Mouse (Mus musculus): Measurements from ENCODE around the gene Cacul1. TPM values are rescaled to one million over a fixed set of nuclear protein-coding genes. Genes with fewer than 3 reads are reported as not detected.

Cacul1 gene
- polyA plus RNA-seq, 1 experiment from 2014 or later = 12.5 TPM

GRCm38 (mm10) chr19:60489566-60489965, 91.3 kb downstream of the Cacul1 start:
- TF ChIP-seq EP300 (IDR thresholded peaks at IDR 0.05) = no peak
- no peak for TF ChIP-seq CTCF (IDR thresholded peaks at IDR 0.05)
- 86% methylated on average over 1 of the region's 1 CpGs for WGBS
- Histone ChIP-seq H3K4me1 (ENCODE audit: insufficient read depth, low read depth, low read length) (no peaks in the 10 kb centered on the region), H3K9ac (replicated peaks; ENCODE audit: low read depth) (no peak overlapping the region), H3K36me3 (ENCODE audit: insufficient read depth, low read length) (no peaks in the 10 kb centered on the region), H3K4me3 (ENCODE audit: low read depth, low read length) (no peak overlapping the region), H3K27ac (ENCODE audit: low read length) (no peak overlapping the region), H3K4me2 (replicated peaks; ENCODE audit: low read depth, low read length) (no peak overlapping the region), H3K9me3 (ENCODE audit: low read length) (no peaks in the 10 kb centered on the region), H3K27me3 (replicated peaks; ENCODE audit: insufficient read depth, low read length) (no peaks in the 10 kb centered on the region)
- ATAC-seq = no peak
- DNase-seq (ENCODE audit: low spot score) = no peak

GRCm38 (mm10) chr19:60485261-60485660, 95.6 kb downstream of the Cacul1 start:
- no peaks in the 10 kb centered on the region for H3K4me1 ChIP-seq (ENCODE audit: insufficient read depth, low read depth, low read length)
- H3K27me3 ChIP-seq (replicated peaks; ENCODE audit: insufficient read depth, low read length) = no peaks in the 10 kb centered on the region
- H3K4me2 ChIP-seq (replicated peaks; ENCODE audit: low read depth, low read length) = no peak overlapping the region
- no peak overlapping the region for H3K4me3 ChIP-seq (ENCODE audit: low read depth, low read length)
- no peak for DNase-seq (ENCODE audit: low spot score)
- H3K36me3 ChIP-seq (ENCODE audit: insufficient read depth, low read length) = no peaks in the 10 kb centered on the region
- no peak for TF ChIP-seq CTCF (IDR thresholded peaks at IDR 0.05)
- TF ChIP-seq EP300 (IDR thresholded peaks at IDR 0.05) = no peak
- no peaks in the 10 kb centered on the region for H3K9me3 ChIP-seq (ENCODE audit: low read length)
- no peak overlapping the region for H3K9ac ChIP-seq (replicated peaks; ENCODE audit: low read depth)
- H3K27ac ChIP-seq (ENCODE audit: low read length) = no peak overlapping the region
- ATAC-seq = no peak

- no peak overlapping the region for H3K27ac ChIP-seq (ENCODE audit: low read length)
- no peaks in the 10 kb centered on the region for H3K27me3 ChIP-seq (replicated peaks; ENCODE audit: insufficient read depth, low read length)
- no peaks in the 10 kb centered on the region for H3K9me3 ChIP-seq (ENCODE audit: low read length)
- H3K36me3 ChIP-seq (ENCODE audit: insufficient read depth, low read length) = no peaks in the 10 kb centered on the region
- TF ChIP-seq EP300 (IDR thresholded peaks at IDR 0.05) = no peak
- no peak for TF ChIP-seq CTCF (IDR thresholded peaks at IDR 0.05)
- DNase-seq (ENCODE audit: low spot score) (no peak), ATAC-seq (no peak)
- no peak overlapping the region for H3K4me3 ChIP-seq (ENCODE audit: low read depth, low read length)
- WGBS = 22% methylated on average over 1 of the region's 1 CpGs
- H3K4me2 ChIP-seq (replicated peaks; ENCODE audit: low read depth, low read length) = no peak overlapping the region
- no peaks in the 10 kb centered on the region for H3K4me1 ChIP-seq (ENCODE audit: insufficient read depth, low read depth, low read length)
- H3K9ac ChIP-seq (replicated peaks; ENCODE audit: low read depth) = no peak overlapping the region
Measured at GRCm38 (mm10) chr19:60478859-60479258, 102.0 kb downstream of the Cacul1 start.

- no peak for DNase-seq (ENCODE audit: low spot score)
- H3K4me1 ChIP-seq (ENCODE audit: insufficient read depth, low read depth, low read length) = no peaks in the 10 kb centered on the region
- no peak overlapping the region for H3K4me3 ChIP-seq (ENCODE audit: low read depth, low read length)
- ATAC-seq = no peak
- TF ChIP-seq EP300 (IDR thresholded peaks at IDR 0.05) = no peak
- no peak for TF ChIP-seq CTCF (IDR thresholded peaks at IDR 0.05)
- H3K9me3 ChIP-seq (ENCODE audit: low read length) = no peaks in the 10 kb centered on the region
- H3K9ac ChIP-seq (replicated peaks; ENCODE audit: low read depth) = no peak overlapping the region
- no peak overlapping the region for H3K27ac ChIP-seq (ENCODE audit: low read length)
- no peaks in the 10 kb centered on the region for H3K27me3 ChIP-seq (replicated peaks; ENCODE audit: insufficient read depth, low read length)
- H3K36me3 ChIP-seq (ENCODE audit: insufficient read depth, low read length) = no peaks in the 10 kb centered on the region
- H3K4me2 ChIP-seq (replicated peaks; ENCODE audit: low read depth, low read length) = no peak overlapping the region
- 41% methylated on average over 2 of the region's 2 CpGs for WGBS
Measured at GRCm38 (mm10) chr19:60477788-60478187, 103.0 kb downstream of the Cacul1 start.

Small RNA genes within 50 kb of the gene (microRNA-seq; reads per million reads assigned to microRNA genes)
- gene Gm25238 = not detected

Other genes with a start within 250 kb of the Cacul1 start
- gene Prlhr, start 112.7 kb downstream of the Cacul1 start, polyA plus RNA-seq (2015; fragmentation: Nextera tagmentation; extraction: Ambion mirVana) = not detected in 2 replicates
- 0.55 and 0.64 TPM in 2 replicates for gene Nanos1, start 175.0 kb upstream of the Cacul1 start, polyA plus RNA-seq (2015; fragmentation: Nextera tagmentation; extraction: Ambion mirVana)
- gene Eif3a, start 209.6 kb upstream of the Cacul1 start, polyA plus RNA-seq (2015; fragmentation: Nextera tagmentation; extraction: Ambion mirVana) = 67.1 and 75.8 TPM in 2 replicates
- 22.4 and 23.4 TPM in 2 replicates for gene Fam45a, start 230.6 kb upstream of the Cacul1 start, polyA plus RNA-seq (2015; fragmentation: Nextera tagmentation; extraction: Ambion mirVana)